Mouse (Mus musculus): ENCODE results near the gene Mapkbp1. TPM values are rescaled to one million over a fixed set of nuclear protein-coding genes. Genes with fewer than 3 reads are reported as not detected.
A peak's percentile ranks its signal among the peaks of the same experiment; 100 is the strongest.

Gene Mapkbp1
- polyA plus RNA-seq, 1 experiment from 2014 or later: 2.5 TPM

DNA sequence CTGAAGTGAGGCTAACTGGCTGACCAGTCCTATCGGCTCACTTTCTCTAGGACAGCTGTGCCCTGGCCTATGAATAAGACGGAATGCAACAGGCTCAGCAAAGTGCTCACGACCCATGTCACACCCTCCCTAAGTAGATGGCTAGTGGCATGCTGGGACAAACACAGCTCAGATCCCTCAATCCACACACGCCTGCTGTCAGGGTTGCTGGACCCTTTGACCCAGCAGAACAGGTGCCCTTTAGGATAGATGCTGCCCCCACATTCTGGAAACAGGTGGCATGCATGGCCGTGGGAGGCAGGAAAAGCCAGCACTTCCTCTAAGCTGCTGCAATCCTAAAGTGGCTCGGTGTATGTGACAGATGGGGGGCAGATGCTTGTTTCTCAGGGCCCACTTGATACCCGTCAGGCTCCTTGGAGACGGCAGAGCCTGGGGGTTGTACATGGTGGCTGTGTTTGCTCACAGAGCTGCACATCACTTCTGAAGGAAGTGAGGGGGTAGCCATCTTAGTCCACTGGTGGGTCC, 97.0 kb downstream of the Mapkbp1 start:
- WGBS: 67% methylated on average over 8 of the region's 8 CpGs
- DNase-seq (ENCODE audit: low spot score): no peak
- H3K27me3 ChIP-seq (ENCODE audit: control insufficient read depth, insufficient read depth, low read length): no peaks in the 10 kb centered on the region
- H3K9ac ChIP-seq (replicated peaks; ENCODE audit: low read length): no peak overlapping the region
- no peaks in the 10 kb centered on the region for H3K36me3 ChIP-seq (replicated peaks; ENCODE audit: control insufficient read depth, insufficient read depth, low read depth, low read length)
- ATAC-seq (replicated peaks; ENCODE audit: insufficient number of reproducible peaks, low FRiP score, low TSS enrichment, low read depth): no peak
- no peak overlapping the region for H3K27ac ChIP-seq (replicated peaks; ENCODE audit: low read depth, low read length)
- no peaks in the 10 kb centered on the region for H3K9me3 ChIP-seq (replicated peaks; ENCODE audit: control insufficient read depth, low read length)
- no peaks in the 10 kb centered on the region; the same call in 1 of the 2 replicates for H3K4me1 ChIP-seq (ENCODE audit: control insufficient read depth, insufficient read depth, low read length)
- H3K4me3 ChIP-seq (ENCODE audit: low read depth, low read length): no peak overlapping the region
- H3K4me2 ChIP-seq (ENCODE audit: low read depth, low read length): no peak overlapping the region

DNA sequence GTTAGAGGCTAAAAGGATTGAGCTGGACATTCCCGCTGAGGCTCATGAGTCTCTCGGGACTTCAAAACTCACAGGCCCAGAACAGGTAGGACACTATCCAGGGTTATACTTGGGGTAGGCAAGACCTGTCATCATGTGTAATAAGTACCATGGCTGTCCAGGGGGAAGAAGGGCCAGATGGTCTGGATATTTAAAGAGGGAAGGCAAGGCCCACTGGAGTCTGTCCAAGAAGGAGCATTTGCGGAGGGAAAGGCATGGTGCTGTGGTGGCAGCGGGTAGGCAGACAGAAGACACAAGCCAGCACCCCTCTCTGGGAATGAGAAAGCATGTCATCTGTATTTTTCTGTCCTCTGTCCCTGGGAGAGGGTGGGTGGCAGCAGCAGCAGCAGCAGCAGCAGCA, 101.6 kb downstream of the Mapkbp1 start:
- Histone ChIP-seq H3K36me3 (replicated peaks; ENCODE audit: control insufficient read depth, insufficient read depth, low read depth, low read length) (no peaks in the 10 kb centered on the region), H3K9me3 (replicated peaks; ENCODE audit: control insufficient read depth, low read length) (no peaks in the 10 kb centered on the region), H3K27me3 (ENCODE audit: control insufficient read depth, insufficient read depth, low read length) (peaks cover 17% of the 10 kb centered on the region), H3K9ac (replicated peaks; ENCODE audit: low read length) (no peak overlapping the region), H3K4me2 (ENCODE audit: low read depth, low read length) (no peak overlapping the region), H3K27ac (replicated peaks; ENCODE audit: low read depth, low read length) (no peak overlapping the region), H3K4me1 (ENCODE audit: control insufficient read depth, insufficient read depth, low read length) (peaks cover 6% of the 10 kb centered on the region), H3K4me3 (ENCODE audit: low read depth, low read length) (no peak overlapping the region)
- 84% methylated on average over 4 of the region's 4 CpGs for WGBS
- ATAC-seq (replicated peaks; ENCODE audit: insufficient number of reproducible peaks, low FRiP score, low TSS enrichment, low read depth): no peak
- DNase-seq (ENCODE audit: low spot score): no peak

DNA sequence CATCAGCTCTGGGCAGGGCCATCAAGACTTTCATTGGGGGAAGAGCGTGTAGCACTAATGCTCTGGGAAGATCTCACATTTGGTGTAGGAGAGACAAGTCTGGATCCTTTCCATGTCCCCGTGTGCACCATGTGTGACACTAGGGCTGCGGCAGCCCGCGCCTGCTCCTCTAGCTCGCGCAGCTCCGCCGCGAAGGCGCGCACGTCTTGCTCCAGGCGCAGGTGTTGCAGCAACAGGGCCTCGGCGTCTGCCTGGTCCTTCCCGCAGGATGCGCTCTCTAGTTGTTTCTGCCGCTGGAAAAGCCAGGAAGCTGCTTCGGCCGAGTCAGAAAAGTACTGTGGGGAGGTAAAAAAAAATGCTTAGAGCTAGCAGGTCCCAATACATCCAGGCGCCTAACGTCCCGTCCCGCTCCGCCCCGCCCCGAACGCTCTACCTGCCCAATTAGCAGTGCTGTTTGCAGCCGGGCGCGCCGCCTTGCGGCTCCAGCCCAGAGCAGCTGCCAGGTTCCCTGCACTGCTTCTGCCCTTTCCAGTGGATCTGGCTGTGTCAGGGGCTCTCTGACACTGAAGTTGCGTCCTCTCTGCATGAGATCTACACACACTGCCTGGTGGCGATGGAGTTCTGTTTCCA, 103.7 kb downstream of the Mapkbp1 start:
- Histone ChIP-seq H3K9me3 (replicated peaks; ENCODE audit: control insufficient read depth, low read length) (no peaks in the 10 kb centered on the region), H3K4me1 (ENCODE audit: control insufficient read depth, insufficient read depth, low read length) (peaks cover 6% of the 10 kb centered on the region; the same call in 1 of the 2 replicates), H3K36me3 (replicated peaks; ENCODE audit: control insufficient read depth, insufficient read depth, low read depth, low read length) (no peaks in the 10 kb centered on the region), H3K27me3 (ENCODE audit: control insufficient read depth, insufficient read depth, low read length) (peaks cover 17% of the 10 kb centered on the region), H3K4me2 (ENCODE audit: low read depth, low read length) (peak overlapping the region; percentile 67), H3K4me3 (ENCODE audit: low read depth, low read length) (peak overlapping the region; percentile 30), H3K27ac (replicated peaks; ENCODE audit: low read depth, low read length) (no peak overlapping the region), H3K9ac (replicated peaks; ENCODE audit: low read length) (0 out of 2 replicates have a peak overlapping the region, but pooled peaks have one; percentile 9)
- WGBS: 1% methylated on average over 36 of the region's 36 CpGs
- ATAC-seq (replicated peaks; ENCODE audit: insufficient number of reproducible peaks, low FRiP score, low TSS enrichment, low read depth): peak; percentile 34; the same call in 1 of the 2 replicates
- peak; percentile 74 for DNase-seq (ENCODE audit: low spot score)

Small RNA genes lying within 50 kb of the gene (microRNA-seq; reads per million reads assigned to microRNA genes)
- gene Mir7665 (ENCODE audit: borderline number of aligned reads): not detected

Other genes starting within 250 kb of the Mapkbp1 start
- gene Itpka, start 230.4 kb upstream of the Mapkbp1 start, polyA plus RNA-seq (2014; fragmentation: Nextera tagmentation; extraction: Ambion mirVana): 1.2 TPM in 2 replicates
- gene Ltk, start 212.3 kb upstream of the Mapkbp1 start, polyA plus RNA-seq (2014; fragmentation: Nextera tagmentation; extraction: Ambion mirVana): not detected in 2 replicates
- gene Rpap1, start 185.2 kb upstream of the Mapkbp1 start, polyA plus RNA-seq (2014; fragmentation: Nextera tagmentation; extraction: Ambion mirVana): 17.5 and 20.0 TPM in 2 replicates
- gene Tyro3, start 175.0 kb upstream of the Mapkbp1 start, polyA plus RNA-seq (2014; fragmentation: Nextera tagmentation; extraction: Ambion mirVana): 16.3 and 21.0 TPM in 2 replicates
- gene Mga, start 75.5 kb upstream of the Mapkbp1 start, polyA plus RNA-seq (2014; fragmentation: Nextera tagmentation; extraction: Ambion mirVana): 28.3 and 30.5 TPM in 2 replicates
- 15.4 and 18.4 TPM in 2 replicates for gene Jmjd7, start 54.8 kb downstream of the Mapkbp1 start, polyA plus RNA-seq (2014; fragmentation: Nextera tagmentation; extraction: Ambion mirVana)
- 2.4 and 2.9 TPM in 2 replicates for gene Gm28042, start 54.8 kb downstream of the Mapkbp1 start, polyA plus RNA-seq (2014; fragmentation: Nextera tagmentation; extraction: Ambion mirVana)
- gene Pla2g4b, start 60.7 kb downstream of the Mapkbp1 start, polyA plus RNA-seq (2014; fragmentation: Nextera tagmentation; extraction: Ambion mirVana): 0.42 and 0.88 TPM in 2 replicates
- gene Ehd4, start 181.9 kb downstream of the Mapkbp1 start, polyA plus RNA-seq (2014; fragmentation: Nextera tagmentation; extraction: Ambion mirVana): 11.9 and 13.7 TPM in 2 replicates